Mouse (Mus musculus) hindbrain, embryonic 13.5 days (tissue): ENCODE measurements around the gene Bex6. TPM values are rescaled to one million over a fixed set of nuclear protein-coding genes. Genes with fewer than 3 reads are reported as not detected.
"Not testable (repeated sequence)": the region's sequence is repeated elsewhere in the genome, so short reads cannot be mapped to it uniquely, and the experiment has no call there.

Experiments used
- ATAC-seq: fragments of 200-750 bp; cut with Nextera tagmentation; 2 replicates; pipeline ENCODE4 v1.8.0; 2017; ENCODE audit warnings: moderate TSS enrichment; ENCODE audit not compliant: low FRiP score
- H3K27ac ChIP-seq: fragments of 300-500 bp; sonication (generic); 2 replicates; pipeline ENCODE4 v1.5.1; 2015; ENCODE audit warnings: inconsistent platforms, mild to moderate bottlenecking, moderate library complexity
- H3K27me3 ChIP-seq: fragments of 300-500 bp; sonication (generic); 2 replicates; pipeline ENCODE4 v1.6.1; 2015; ENCODE audit warnings: mild to moderate bottlenecking, inconsistent platforms
- H3K36me3 ChIP-seq: fragments of 300-500 bp; sonication (generic); 2 replicates; pipeline ENCODE4 v1.6.1; 2015; ENCODE audit warnings: mild to moderate bottlenecking, inconsistent platforms
- H3K4me1 ChIP-seq: fragments of 300-500 bp; sonication (generic); replicated peaks from 2 replicates; pipeline ENCODE4 v1.6.1; 2015; ENCODE audit warnings: inconsistent platforms
- H3K4me2 ChIP-seq: fragments of 300-500 bp; sonication (generic); 2 replicates; pipeline ENCODE4 v1.6.1; 2015; ENCODE audit warnings: inconsistent platforms, mild to moderate bottlenecking, moderate library complexity
- H3K4me3 ChIP-seq: fragments of 300-500 bp; sonication (generic); 2 replicates; pipeline ENCODE4 v1.5.1; 2015; ENCODE audit warnings: mild to moderate bottlenecking, inconsistent platforms
- H3K9ac ChIP-seq: fragments of 300-500 bp; sonication (generic); 2 replicates; pipeline ENCODE4 v1.6.1; 2015; ENCODE audit warnings: mild to moderate bottlenecking, inconsistent platforms
- H3K9me3 ChIP-seq: fragments of 300-500 bp; sonication (generic); 2 replicates; pipeline ENCODE4 v1.6.1; 2016; ENCODE audit warnings: inconsistent platforms
- WGBS: fragments of 180-500 bp; shearing (Covaris S2); methylation state at CpG from one replicate; pipeline ENCODE4 v1.1.7; 2015; 5-methylcytosine and 5-hydroxymethylcytosine counted together
- polyA plus RNA-seq: library from polyadenylated mRNA; unstranded; fragments of >200 nt; fragmentation: Nextera tagmentation; extraction: Ambion mirVana; gene quantifications from 2 replicates; pipeline ENCODE4 v1.2.1, GENCODE M21; 2015

The Bex6 gene
- polyA plus RNA-seq, 1 experiment from 2014 or later: not detected

DNA sequence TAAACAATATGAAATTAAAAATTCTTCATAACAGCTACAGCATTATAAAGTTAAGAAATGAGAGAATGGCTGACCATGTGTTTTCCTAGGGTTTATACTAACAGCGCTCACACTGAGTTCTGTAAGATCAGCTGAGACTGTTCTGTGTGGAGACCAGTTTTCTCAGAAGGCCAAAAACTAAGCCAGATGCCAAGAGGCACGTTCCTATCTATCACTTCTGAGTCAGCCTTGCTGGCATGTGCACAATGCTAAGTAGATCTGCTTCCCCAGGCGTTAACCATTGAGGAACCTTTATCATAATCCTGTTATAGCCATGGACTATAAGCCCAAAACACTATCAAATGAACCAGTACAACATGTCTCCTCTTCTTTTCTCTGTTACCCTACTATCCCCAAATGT is 52.4 kb downstream of the Bex6 start:
- not testable (repeated sequence) for H3K27me3 ChIP-seq, H3K27ac ChIP-seq, ATAC-seq, H3K4me3 ChIP-seq, H3K9me3 ChIP-seq, H3K4me2 ChIP-seq, H3K9ac ChIP-seq, H3K4me1 ChIP-seq
- 91% methylated on average over 3 of the region's 3 CpGs for WGBS
- peaks cover 28% of the 10 kb centered on the region for H3K36me3 ChIP-seq

Other genes starting within 250 kb of the Bex6 start
- 2.3 and 3.4 TPM in 2 replicates for gene Pigz, start 246.0 kb upstream of the Bex6 start, polyA plus RNA-seq
- gene 0610012G03Rik, start 231.3 kb upstream of the Bex6 start, polyA plus RNA-seq: 105 and 113 TPM in 2 replicates
- gene Ncbp2, start 231.3 kb upstream of the Bex6 start, polyA plus RNA-seq: 107 and 112 TPM in 2 replicates
- gene Senp5, start 176.5 kb upstream of the Bex6 start, polyA plus RNA-seq: 17.5 and 18.5 TPM in 2 replicates
- 35.3 and 36.2 TPM in 2 replicates for gene Pak2, start 100.5 kb upstream of the Bex6 start, polyA plus RNA-seq
- 131 and 132 TPM in 2 replicates for gene Pigx, start 80.1 kb upstream of the Bex6 start, polyA plus RNA-seq
- gene Cep19, start 80.0 kb upstream of the Bex6 start, polyA plus RNA-seq: 48.4 and 52.0 TPM in 2 replicates
- 7.3 and 8.8 TPM in 2 replicates for gene Nrros, start 14.2 kb upstream of the Bex6 start, polyA plus RNA-seq
- 7.6 and 8.2 TPM in 2 replicates for gene Fbxo45, start 67.3 kb downstream of the Bex6 start, polyA plus RNA-seq
- gene Wdr53, start 67.4 kb downstream of the Bex6 start, polyA plus RNA-seq: 17.1 and 17.4 TPM in 2 replicates
- 0.16 and 0.23 TPM in 2 replicates for gene Smco1, start 91.6 kb downstream of the Bex6 start, polyA plus RNA-seq
- gene Rnf168, start 97.6 kb downstream of the Bex6 start, polyA plus RNA-seq: 28.4 and 29.1 TPM in 2 replicates
- gene Ubxn7, start 152.4 kb downstream of the Bex6 start, polyA plus RNA-seq: 28.5 and 29.0 TPM in 2 replicates
- not detected in 2 replicates for gene Tm4sf19, start 220.7 kb downstream of the Bex6 start, polyA plus RNA-seq
- gene Tctex1d2, start 239.9 kb downstream of the Bex6 start, polyA plus RNA-seq: 35.4 and 36.6 TPM in 2 replicates